Mouse (Mus musculus): ENCODE measurements around the gene Pmpca.
"Not testable (repeated sequence)": the region's sequence is repeated elsewhere in the genome, so short reads cannot be mapped to it uniquely, and the experiment has no call there.

Gene Pmpca

GRCm38 (mm10) chr2:26368572-26368971 is 20.6 kb upstream of the Pmpca start:
- no peak for DNase-seq (ENCODE audit: low read depth)

- DNase-seq (ENCODE audit: low read depth), result no peak
Observed at GRCm38 (mm10) chr2:26372396-26372795, 16.7 kb upstream of the Pmpca start.

DNA sequence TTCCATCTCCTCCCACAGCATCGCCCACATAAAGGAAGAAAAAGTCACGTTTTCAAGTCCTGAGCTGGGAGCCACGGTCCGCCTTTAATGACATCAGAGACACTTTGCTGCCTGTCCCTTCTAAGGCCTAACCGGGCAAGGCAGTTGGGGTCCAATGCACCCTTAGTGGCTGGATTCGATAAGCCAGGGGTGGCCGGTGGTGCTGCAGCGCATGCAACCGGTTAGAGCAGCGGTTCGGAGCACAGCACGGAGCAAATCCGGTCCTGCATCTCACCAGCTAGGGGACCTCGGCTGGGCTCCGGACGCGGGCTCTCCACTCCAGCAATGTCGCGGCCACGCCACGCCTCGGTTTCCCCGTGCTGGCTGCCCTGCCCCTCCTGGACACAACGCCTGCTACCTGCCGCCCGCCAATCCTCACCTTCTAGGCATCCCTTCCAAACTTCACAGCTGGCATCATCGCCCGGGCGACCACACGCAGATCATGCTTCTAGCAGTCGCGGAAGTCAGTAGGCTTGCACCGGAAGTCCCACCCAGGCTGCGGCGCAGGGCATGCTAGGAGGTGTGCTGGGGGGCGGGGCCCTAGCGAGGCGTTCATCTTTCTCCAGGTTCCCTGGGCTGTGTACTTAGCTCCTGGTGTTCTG is 8.9 kb upstream of the Pmpca start, which contains the start of gene Snapc4:
Gene Snapc4 (minus strand): TSS at position 523 of the 641 bp plus-strand sequence.
- DNase-seq (ENCODE audit: low read depth), result peak; percentile 46

DNA sequence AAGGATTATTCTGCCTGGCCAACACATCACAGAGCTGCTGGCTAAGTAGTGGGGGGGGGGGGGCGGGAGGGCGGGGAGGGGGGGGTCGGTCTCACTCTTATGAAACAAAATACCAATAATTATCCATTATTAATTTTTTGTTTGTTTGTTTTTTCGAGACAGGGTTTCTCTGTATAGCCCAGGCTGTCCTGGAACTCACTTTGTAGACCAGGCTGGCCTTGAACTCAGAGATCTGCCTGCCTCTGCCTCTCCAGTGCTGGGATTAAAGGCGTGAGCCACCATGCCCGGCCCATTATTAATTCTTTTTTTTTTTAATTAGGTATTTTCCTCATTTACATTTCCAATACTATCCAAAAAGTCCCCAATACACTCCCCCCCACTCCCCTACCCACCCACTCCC is 8.3 kb upstream of the Pmpca start:
- not testable (repeated sequence) for DNase-seq (ENCODE audit: low read depth)

DNA sequence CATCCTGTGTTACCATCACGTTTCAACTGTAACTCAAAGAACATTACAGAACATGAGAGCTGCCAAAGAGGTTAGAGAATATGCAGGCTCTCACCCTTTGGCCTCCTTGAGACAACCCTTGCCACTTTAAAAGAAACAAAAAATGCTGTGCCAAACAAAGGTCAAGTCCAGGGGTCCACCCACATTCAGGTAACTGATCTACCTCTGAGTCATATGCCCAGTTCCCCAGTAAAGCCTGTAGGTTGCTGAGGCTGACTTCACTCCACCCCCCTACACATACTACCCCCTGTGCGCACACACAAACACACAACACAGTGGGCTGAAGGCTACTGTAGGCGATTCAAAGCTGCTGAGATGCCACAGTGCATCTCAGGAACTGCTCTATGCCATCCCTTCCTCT is 1.4 kb upstream of the Pmpca start:
- no peak for DNase-seq (ENCODE audit: low read depth)

- no peak for DNase-seq (ENCODE audit: low read depth)
Observed at GRCm38 (mm10) chr2:26388682-26389153, 421 bp upstream of the Pmpca start.

DNA sequence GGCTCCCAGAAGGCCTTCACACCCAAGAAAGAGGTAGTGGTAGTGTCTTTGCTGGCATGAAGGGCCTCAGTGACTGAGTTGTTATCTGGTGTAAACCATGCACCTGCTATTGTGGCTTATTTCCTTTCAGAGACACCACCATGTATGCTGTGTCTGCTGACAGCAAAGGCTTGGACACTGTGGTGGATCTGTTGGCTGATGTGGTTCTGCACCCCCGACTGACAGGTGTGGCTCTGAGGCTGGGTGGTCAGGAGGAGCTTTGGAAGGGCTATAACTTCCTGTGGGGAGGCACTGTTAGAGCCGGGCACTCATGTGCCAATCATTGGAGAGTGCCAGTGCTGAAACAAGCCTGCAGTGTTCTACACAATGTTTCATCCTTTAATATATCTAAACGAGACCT is 1.8 kb downstream of the Pmpca start:
- no peak for DNase-seq (ENCODE audit: low read depth)

DNA sequence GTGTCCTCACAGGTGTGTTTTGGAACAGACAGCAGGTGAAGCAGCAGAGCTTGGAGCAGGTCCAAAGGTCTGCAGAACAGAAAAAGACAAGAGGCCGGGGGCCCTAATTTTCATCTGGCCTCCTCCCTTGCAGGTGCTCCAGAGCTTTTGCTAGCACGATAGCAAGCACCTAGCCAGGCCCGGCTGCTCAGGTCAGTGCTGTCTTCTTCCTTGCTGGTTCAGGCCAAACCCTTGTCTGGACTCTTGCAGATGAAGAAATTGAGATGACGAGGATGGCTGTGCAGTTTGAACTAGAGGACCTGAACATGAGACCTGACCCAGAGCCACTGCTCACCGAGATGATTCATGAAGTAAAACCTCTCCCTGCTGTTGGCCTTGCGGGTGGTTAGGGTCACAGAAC is 2.5 kb downstream of the Pmpca start:
- DNase-seq (ENCODE audit: low read depth), result no peak

GRCm38 (mm10) chr2:26398978-26399377 is 9.8 kb downstream of the Pmpca start:
- no peak for DNase-seq (ENCODE audit: low read depth)

DNA sequence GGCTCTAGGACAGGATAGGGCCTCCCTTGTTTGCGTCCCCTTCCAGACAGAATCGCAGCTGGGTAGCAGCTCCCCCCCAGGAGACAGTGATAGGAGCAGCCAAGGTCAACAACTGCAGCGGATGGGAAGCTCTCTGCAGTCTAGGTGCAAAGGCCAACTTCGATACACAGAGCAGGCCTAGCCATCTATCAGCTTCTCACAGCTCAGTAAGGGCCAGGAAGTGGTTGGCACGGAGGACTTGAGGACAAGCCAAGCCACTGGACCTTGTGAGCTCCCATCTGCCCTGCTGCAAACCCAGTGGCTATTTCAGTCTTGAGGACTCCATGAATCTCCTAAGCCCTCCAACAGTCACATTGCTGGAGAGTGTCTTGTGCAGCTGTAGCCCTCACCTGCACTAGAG is 10.5 kb downstream of the Pmpca start:
- no peak for DNase-seq (ENCODE audit: low read depth)

- DNase-seq (ENCODE audit: low read depth), result no peak
Observed at GRCm38 (mm10) chr2:26400296-26400695, 11.2 kb downstream of the Pmpca start.

DNA sequence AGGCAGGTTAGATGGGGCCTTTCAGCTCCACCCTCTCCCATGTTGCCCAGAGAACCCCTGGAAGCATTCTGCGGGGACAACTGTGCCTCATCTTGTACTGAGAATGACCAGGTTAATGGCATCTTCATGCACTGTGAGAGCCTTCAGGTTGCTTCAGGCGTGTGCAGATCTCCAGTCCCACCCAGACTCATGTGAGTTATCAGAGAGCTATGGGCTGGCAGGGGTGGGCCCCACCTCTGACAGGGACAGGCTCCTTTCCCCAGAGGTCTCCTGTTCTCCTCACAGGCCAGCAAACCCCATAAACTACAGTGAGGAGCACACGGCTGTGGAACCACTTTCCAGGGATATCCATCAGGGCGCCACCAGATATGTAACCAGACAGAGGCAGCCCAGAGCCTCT is 11.9 kb downstream of the Pmpca start:
- DNase-seq (ENCODE audit: low read depth), result no peak

DNA sequence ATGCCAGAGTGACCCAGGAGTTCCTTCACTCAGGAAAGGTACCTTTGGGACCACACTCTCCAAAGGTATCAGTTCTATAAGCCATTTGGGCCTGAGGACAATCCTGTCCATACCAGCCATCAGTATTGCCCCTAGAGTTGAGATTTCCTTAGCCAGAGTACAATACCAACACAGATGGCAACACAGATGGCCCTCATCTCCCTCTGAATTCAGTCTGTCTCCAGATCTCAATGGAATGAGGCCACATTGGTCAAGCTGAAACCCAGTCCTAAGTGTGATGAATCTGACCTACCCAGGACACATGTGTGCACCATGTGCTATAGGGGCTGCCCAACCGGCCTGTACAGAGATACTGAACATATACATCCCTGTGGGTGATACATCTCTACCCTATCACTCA is 13.1 kb downstream of the Pmpca start:
- no peak for DNase-seq (ENCODE audit: low read depth)

- DNase-seq (ENCODE audit: low read depth), result no peak
Observed at GRCm38 (mm10) chr2:26403306-26403705, 14.2 kb downstream of the Pmpca start.

DNA sequence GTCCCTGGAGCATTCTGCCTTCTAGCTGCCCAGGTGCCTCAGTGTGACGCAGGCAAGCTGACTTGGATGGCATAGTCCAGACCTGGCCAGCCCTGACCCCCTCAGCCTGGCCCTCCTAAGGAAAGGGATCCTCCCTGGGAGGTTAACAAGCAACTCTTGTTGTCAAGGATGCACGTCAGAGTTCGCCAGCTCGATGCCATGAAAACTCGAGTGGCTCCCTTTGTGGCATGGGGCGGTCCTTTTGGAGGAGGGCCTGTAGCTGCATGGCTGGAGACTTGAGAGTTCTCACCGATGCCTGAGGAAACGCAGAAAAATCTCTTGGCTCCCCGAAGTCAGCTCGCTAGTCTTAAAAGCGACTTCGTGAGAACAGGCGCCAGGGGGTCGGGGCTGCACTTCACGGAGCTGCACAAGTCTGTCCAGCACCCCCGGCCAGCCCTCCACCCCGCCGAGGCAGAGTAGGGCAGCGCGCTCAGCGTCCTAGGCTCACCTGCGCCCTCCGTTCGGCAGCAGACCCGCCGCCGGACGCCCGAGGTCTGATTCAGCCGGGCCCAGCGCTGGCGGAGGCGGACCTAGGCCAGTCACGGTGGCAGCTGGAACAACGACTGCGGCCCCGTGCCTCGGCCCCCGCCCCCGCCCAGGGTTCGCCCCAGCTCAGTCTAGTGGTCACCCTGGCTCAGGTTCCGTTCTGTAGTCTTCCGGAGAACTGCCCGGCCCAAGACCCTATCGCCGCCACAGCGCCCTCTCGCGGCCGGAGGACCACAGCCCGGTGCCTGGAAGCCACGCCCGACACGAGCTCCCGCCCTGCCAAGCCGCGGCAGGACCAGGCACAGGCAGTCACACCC is 19.6 kb downstream of the Pmpca start, which contains the start of gene Inpp5e:
Gene Inpp5e (minus strand): TSS at position 689 of the 842 bp plus-strand sequence.
- peak; percentile 83 for DNase-seq (ENCODE audit: low read depth)

GRCm38 (mm10) chr2:26409362-26409761 is 20.2 kb downstream of the Pmpca start:
- no peak for DNase-seq (ENCODE audit: low read depth)

- DNase-seq (ENCODE audit: low read depth), result no peak
Observed at GRCm38 (mm10) chr2:26410091-26410490, 21.0 kb downstream of the Pmpca start.

DNA sequence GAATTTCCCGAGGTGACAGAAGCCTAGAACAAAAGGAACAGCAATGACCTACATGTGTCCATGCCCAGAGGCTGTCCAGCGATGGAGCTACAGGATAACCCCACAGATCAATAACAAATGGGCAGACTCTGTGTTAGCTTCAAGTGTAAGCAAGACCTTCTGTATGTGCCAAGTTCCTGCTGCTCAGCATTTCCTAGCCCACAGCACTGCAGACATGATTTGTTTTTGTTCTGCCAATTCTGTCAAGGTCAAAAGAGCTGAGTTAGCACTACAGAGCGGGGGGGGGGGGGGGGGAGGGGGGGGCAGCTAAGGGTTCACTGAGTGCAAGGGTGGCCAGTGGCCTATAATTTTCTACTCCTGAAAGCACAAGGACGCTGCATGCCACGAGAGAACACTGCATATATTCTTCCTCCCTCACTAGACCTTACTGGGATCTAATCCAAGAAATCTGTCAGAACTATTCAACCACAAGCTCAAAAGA is 21.8 kb downstream of the Pmpca start:
- peak; percentile 60 for DNase-seq (ENCODE audit: low read depth)

DNA sequence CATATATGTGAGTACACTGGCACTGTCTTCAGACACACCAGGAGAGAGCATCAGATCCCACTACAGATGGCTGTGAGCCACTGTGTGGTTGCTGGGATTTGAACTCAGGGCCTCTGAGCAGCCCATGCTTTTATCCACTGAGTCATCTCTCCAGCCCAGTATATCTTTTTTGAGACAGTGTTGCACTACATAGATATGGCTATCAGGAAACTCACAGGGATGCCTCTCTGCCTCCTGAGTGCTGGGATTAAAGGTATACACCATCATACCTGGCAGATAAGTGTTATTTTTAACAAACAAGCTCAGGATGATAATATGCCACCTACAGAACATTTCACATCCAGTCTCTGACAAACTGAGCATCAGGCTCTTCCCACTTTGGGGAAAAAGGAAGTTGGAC is 27.9 kb downstream of the Pmpca start:
- no peak for DNase-seq (ENCODE audit: low read depth)

DNA sequence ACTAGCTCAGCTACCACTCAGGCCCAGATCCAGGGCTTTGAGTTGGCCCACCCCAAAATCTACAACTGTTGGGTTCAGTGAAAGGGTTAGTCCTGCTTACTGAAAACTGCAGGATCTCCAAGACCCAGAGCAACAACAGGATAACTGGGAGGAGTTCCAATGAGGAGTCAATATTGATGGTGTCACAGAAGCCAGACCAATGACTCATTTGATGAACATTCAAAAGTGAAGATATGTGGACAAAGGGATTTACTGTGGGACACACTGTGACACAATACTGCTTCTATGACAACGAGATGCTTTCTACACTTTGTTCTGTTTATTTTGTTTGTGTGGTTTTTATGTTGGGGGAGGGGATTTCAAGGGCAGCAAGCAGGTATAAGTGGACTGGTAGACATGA is 29.0 kb downstream of the Pmpca start:
- DNase-seq (ENCODE audit: low read depth), result peak; percentile 40

DNA sequence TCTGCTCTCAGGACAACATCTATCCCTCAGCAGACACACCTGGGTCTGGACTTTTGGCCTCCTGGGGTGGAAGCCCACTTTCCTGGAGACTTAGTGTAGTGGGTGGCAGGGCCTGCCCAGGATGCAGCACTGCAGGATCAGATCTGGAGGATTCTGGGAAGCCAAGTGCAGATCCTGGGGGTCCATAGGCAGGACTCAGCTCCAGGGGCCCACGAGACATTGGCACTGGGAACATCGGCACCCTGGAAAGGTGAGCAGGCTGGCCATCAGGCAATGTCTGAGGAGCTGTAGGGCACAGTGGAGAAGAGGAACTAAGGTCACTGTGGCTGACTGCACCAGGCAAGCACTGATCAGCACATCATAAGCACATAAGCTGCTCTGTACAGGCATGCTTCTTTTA is 32.8 kb downstream of the Pmpca start:
- DNase-seq (ENCODE audit: low read depth), result no peak

DNA sequence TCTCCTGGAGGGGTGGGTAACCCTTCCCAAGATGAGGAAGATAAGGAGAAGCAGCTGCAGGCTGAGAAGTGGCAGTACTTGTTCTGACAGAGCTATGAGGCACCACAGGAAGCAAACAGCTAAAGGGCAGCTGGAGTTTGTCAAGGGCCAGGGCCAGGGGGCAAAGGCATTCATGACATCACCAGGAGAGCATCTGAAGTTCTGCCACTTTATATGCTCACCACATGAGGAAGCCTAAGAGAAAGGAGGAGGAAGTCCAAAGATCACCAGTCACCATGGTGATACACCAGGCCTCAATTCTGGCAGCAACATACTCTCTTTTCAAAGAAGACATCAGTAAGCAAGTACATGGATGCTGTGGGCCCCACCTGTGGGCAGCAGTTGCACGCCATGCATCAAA is 33.9 kb downstream of the Pmpca start:
- DNase-seq (ENCODE audit: low read depth), result no peak

GRCm38 (mm10) chr2:26424541-26424940 is 35.4 kb downstream of the Pmpca start:
- DNase-seq (ENCODE audit: low read depth), result no peak

Data from fibroblast of lung, adult 2 months (primary cell).